Mouse (Mus musculus): ENCODE measurements at regions not wholly inside any gene's neighbourhood (a gene's known extent, or its start where the extent isn't known, plus 50 kb on each side); places are given as distances from the start of the nearest gene placed in this dataset.

GRCm38 (mm10) chr15:59206636-59207035, 317.5 kb downstream of the Gm49356 start:
- DNase-seq (ENCODE audit: low spot score in 2 of 2): no peak

GRCm38 (mm10) chr15:59207976-59208375, 318.9 kb downstream of the Gm49356 start:
- DNase-seq (ENCODE audit: low spot score in 2 of 2): no peak

GRCm38 (mm10) chr15:59212362-59212761, 323.3 kb downstream of the Gm49356 start:
- no peak for DNase-seq (ENCODE audit: low spot score in 2 of 2)

- no peak for DNase-seq (ENCODE audit: low spot score in 2 of 2)
Measured at GRCm38 (mm10) chr15:59214096-59214495, 325.0 kb downstream of the Gm49356 start.

- no peak for DNase-seq (ENCODE audit: low spot score in 2 of 2)
Measured at GRCm38 (mm10) chr15:59215239-59215638, 326.1 kb downstream of the Gm49356 start.

GRCm38 (mm10) chr15:59217481-59217880, 328.4 kb downstream of the Gm49356 start:
- DNase-seq (ENCODE audit: low spot score in 2 of 2): no peak

GRCm38 (mm10) chr15:59218916-59219315, 329.8 kb downstream of the Gm49356 start:
- no peak for DNase-seq (ENCODE audit: low spot score in 2 of 2)

- no peak for DNase-seq (ENCODE audit: low spot score in 2 of 2)
Measured at GRCm38 (mm10) chr15:59225637-59226036, 336.5 kb downstream of the Gm49356 start.

- DNase-seq (ENCODE audit: low spot score in 2 of 2): no peak
Measured at GRCm38 (mm10) chr15:59227293-59227692, 338.2 kb downstream of the Gm49356 start.

- no peak for DNase-seq (ENCODE audit: low spot score in 2 of 2)
Measured at GRCm38 (mm10) chr15:59230536-59230935, 341.4 kb downstream of the Gm49356 start.

- no peak for DNase-seq (ENCODE audit: low spot score in 2 of 2)
Measured at GRCm38 (mm10) chr15:59231703-59232102, 342.6 kb downstream of the Gm49356 start.

- DNase-seq (ENCODE audit: low spot score in 2 of 2): no peak
Measured at GRCm38 (mm10) chr15:59232290-59232689, 343.2 kb downstream of the Gm49356 start.

GRCm38 (mm10) chr15:59237446-59238161, 348.5 kb downstream of the Gm49356 start:
- no peak for DNase-seq (ENCODE audit: low spot score in 2 of 2)

- DNase-seq (ENCODE audit: low spot score in 2 of 2): no peak
Measured at GRCm38 (mm10) chr15:59241752-59242151, 352.7 kb downstream of the Gm49356 start.

- DNase-seq (ENCODE audit: low spot score in 2 of 2): peak in 1 of 2 experiments; percentile 4
Measured at GRCm38 (mm10) chr15:59245927-59246649, 357.0 kb downstream of the Gm49356 start.

- no peak for DNase-seq (ENCODE audit: low spot score in 2 of 2)
Measured at GRCm38 (mm10) chr15:59248477-59249260, 359.6 kb downstream of the Gm49356 start.

- no peak for DNase-seq (ENCODE audit: low spot score in 2 of 2)
Measured at GRCm38 (mm10) chr15:59261380-59261779, 372.3 kb downstream of the Gm49356 start.

GRCm38 (mm10) chr15:59262380-59262779, 373.3 kb downstream of the Gm49356 start:
- no peak for DNase-seq (ENCODE audit: low spot score in 2 of 2)

- DNase-seq (ENCODE audit: low spot score in 2 of 2): no peak
Measured at GRCm38 (mm10) chr15:59263433-59264328, 374.6 kb downstream of the Gm49356 start.
